Mouse (Mus musculus) mouse embryonic stem cell (cell line): Measurements from ENCODE around the gene Fubp1.

Source experiments
- in situ Hi-C, 2 experiments: fragments of 300-500 bp; cut with MboI; formaldehyde crosslinking; loops; 1 replicate in 1 of 2; 3 replicates in 1 of 2; pipeline ENCODE4 v1.14.3; 2019 to 2020; ENCODE audit warnings: low sequenced_read_pairs in 2 of 2, low pct_unique_long_range_greater_than_20kb in 1 of 2, mixed read lengths in 1 of 2; ENCODE audit not compliant: unreplicated experiment in 1 of 2

Fubp1 gene

GRCm38 (mm10) chr3:152211731-152212279 is 1.6 kb downstream of the Fubp1 start:
- in situ Hi-C loops = loop anchor here in 1 of 2 experiments (25.0 kb wide), 1 partner anchor 100 kb away; no protein-coding TSS in a partner anchor

- in situ Hi-C loops = loop anchor here in 1 of 2 experiments (25.0 kb wide), 1 partner anchor 101 kb away; no protein-coding TSS in a partner anchor
These were observed 3.2 kb downstream of the Fubp1 start for GRCm38 (mm10) chr3:152213416-152213815.

- in situ Hi-C loops = loop anchor here in 1 of 2 experiments (25.0 kb wide), 1 partner anchor 113 kb away; no protein-coding TSS in a partner anchor
These were observed 14.7 kb downstream of the Fubp1 start for GRCm38 (mm10) chr3:152224918-152225317.

DNA sequence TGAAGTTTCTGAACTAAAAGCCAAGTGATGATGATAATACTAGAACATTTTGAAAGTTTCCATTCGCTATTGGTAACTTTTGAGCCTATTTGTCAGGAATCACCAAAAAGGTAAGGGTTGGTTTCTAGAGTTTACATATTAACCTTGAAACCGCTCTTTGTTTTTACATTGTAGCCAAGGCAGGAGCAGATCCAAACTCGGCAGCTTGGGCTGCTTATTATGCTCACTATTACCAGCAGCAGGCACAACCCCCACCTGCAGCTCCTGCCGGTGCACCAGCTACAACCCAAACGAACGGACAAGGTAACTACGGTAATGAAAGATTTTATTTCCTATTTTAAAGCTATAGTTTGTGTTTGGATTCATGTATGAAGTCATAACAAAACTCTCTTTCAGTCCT is 15.7 kb downstream of the Fubp1 start:
- in situ Hi-C loops = no loop called here

- in situ Hi-C loops = no loop called here
These were observed 18.6 kb downstream of the Fubp1 start for GRCm38 (mm10) chr3:152228843-152229242.

DNA sequence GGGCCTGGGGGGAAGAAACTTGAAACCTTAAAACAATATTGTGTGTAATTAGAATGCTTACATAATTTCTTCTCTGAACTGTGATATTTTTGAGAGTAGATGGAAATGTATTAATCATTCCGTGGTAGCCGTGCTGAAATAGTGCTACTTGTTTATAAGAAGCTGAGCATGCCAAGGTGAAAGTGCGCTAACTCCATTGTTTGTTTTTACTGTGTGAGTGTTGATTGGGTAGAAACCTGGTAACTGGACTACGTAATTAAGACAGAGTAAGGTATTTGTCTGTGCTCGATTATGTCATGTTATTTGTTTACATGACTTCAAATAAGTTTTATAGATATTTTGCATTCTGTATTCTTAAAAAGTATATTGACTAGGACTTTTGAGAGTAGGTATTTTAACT is 19.0 kb downstream of the Fubp1 start:
- in situ Hi-C loops = no loop called here

DNA sequence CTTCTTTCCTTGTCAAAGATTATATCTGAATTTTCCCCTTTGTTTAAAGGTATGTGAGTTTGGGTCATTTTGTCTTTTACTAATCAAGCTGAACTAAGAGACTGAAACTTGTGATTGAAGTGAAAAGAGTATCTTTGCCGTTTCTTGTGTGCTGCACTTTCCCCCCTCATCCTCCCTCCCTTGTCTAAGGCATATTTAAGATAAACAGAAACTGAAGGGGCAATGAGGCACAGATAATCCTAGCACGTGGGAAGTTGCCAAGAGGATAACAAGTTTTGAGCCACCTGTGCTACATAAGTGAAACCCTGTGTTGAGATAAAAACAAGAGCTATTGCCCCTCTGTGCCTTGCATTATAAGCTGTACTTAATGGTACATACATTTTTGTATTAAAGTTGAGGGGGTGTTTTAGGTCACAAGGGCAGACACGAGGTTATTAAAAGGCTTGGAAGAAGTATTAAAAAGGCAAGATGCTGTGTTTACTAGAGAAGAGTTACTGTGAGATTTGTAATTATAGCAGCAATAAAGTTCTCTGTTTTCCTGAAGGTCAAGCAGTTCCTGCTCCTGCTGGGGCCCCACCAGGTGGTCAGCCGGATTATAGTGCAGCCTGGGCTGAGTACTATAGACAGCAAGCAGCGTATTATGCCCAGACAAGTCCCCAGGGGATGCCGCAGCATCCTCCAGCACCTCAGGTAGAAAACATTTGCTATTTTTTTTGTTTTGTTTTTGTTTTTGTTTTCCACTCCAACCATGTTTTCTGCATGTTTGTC is 21.3 kb downstream of the Fubp1 start:
- in situ Hi-C loops = no loop called here

GRCm38 (mm10) chr3:152235238-152235637 is 25.0 kb downstream of the Fubp1 start:
- in situ Hi-C loops = no loop called here

- in situ Hi-C loops = no loop called here
These were observed 25.6 kb downstream of the Fubp1 start for GRCm38 (mm10) chr3:152235805-152236204.

DNA sequence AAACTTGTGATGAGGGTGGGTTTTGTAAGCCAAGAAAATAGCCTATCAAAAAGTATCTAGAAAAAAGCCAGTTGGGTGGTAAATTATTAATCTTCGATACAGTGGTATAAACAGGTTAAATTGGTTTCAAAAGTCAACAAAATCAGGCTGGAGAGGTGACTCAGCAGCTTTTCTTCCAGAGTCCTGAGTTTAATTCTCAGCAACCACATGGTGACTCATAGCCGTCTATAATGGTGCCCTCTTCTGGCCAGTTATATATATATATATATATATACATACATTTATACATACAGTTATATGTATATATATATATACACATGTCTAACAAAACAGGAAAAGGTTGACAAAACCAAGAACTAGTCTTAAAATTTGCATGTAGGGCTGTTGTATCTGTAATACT is 28.6 kb downstream of the Fubp1 start:
- in situ Hi-C loops = no loop called here

DNA sequence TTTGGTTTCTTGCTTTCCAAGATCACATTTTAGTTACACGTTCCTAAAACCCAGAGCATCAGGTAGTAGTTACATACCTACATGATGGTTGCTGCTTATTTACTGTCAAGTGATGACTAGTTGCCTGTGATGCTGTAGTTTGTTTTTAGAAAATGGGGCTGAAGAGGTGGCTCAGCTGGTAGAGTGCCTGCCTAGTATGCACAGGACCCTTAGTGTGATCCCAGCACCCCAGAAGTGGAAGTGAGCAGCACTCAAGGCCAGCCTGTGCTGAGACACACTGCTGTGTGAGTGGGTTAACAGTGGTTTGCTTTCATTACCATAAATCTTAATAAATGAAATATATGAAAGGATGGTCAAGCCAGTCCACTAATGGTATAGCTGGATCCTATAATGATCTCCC is 29.4 kb downstream of the Fubp1 start:
- in situ Hi-C loops = no loop called here

DNA sequence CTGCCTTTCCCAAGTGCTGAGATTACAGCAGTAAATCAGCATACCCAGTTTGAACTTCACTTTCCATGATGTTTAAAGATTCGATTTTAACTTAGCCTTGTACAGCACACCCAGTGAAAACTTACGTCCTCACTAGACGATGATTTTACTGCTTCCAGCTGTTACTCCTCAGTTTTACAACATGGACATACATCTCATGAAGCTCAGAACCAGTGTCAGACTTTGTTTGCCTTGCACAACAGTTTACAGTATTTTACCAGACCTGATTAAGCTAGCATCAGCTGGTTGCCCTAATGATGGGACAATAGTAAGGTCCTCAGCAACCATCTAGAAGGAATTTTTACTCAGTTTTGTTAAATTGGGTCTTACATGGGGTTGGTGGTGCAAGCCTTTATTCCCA is 30.9 kb downstream of the Fubp1 start:
- in situ Hi-C loops = no loop called here

GRCm38 (mm10) chr3:152243304-152243703 is 33.1 kb downstream of the Fubp1 start:
- in situ Hi-C loops = no loop called here

DNA sequence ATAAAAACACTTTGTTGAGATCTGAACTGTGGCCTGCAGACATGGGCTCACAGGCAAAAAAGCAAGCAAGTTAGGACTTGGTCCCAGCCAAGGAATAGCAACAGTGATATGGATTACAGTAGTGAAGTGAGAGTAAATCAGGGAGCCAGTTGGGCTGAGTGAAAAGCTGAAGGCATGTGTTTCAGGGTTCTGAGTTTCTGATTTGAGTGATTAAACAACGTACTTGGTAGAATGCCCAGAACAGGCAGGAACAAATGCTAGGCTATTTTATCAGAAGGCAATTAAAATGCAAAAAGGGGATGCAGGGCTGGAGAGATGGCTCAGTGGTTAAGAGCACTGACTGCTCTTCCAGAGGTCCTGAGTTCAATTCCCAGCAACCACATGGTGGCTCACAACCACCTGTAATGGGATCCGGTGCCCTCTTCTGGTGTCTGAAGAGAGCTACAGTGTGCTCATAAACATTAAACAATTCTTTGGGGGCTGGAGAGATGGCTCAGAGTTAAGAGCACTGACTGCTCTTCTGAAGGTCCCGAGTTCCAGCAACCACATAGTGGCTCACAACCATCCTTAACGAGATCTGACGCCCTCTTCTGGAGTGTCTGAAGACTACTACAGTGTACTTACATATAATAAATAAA is 35.2 kb downstream of the Fubp1 start:
- in situ Hi-C loops = no loop called here

DNA sequence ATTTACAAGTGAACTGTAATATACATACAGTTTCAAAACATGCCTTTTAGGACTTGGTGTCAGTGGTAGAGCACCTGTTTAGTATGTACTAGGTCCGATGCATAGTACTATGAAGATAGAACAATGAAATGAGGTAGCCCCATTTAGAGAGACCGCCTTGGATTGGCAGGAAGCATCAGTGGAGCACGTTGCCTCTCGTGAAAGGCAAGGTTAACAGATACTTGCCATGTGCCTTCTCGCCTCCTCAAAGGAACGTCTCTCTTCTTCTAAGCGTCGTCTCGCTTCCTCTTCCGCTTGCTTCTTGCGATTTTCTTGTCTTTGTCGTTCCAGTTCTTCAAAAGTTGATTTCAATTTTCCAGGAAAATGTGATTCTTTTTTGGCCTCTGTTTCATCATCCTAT is 37.5 kb downstream of the Fubp1 start:
- in situ Hi-C loops = no loop called here

DNA sequence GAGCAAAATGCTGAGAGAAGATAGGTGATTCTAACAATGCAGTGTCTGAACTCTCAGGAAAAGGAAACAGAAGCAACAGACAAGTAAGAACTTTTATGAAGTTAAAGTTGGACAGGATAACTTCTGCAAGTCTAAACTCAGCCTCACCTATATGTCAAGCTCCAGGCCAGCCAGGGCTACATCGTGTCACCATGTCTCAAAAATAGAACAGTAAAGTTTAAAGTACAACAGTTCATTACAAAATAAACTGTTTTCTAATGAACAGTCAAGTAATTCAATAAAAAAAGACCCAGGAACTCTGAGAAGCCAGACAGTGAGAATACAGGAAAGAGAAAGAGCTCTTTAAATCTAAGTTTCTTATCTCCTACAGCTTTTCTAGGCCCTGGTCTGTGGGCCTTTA is 40.3 kb downstream of the Fubp1 start:
- in situ Hi-C loops = loop anchor here in 1 of 2 experiments (25.0 kb wide), 1 partner anchor 487 kb away; no protein-coding TSS in a partner anchor

DNA sequence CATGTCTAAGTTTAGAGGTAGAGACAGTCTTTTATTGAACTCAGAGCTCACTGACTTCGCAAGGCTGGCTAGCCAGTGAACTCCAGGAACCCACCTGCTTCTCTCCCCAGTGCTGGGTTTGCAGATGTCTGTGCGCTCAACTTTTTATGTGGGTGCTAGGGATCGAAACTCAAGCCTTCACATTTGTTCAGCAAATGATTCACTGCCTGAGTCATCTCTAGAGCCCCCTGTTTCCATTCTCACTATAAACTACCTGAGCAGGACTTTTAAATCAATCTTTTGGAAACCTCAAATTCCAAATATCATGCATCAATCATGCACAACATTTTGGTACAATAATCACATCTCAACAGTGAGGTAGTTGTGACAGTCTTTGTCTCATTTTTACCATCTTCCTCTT is 47.3 kb downstream of the Fubp1 start:
- in situ Hi-C loops = loop anchor here in 1 of 2 experiments (25.0 kb wide), 1 partner anchor 480 kb away; no protein-coding TSS in a partner anchor

- in situ Hi-C loops = loop anchor here in 1 of 2 experiments (25.0 kb wide), 1 partner anchor 478 kb away; no protein-coding TSS in a partner anchor
These were observed 49.2 kb downstream of the Fubp1 start for GRCm38 (mm10) chr3:152259409-152259808.

- in situ Hi-C loops = loop anchor here in 1 of 2 experiments (25.0 kb wide), 1 partner anchor 477 kb away; no protein-coding TSS in a partner anchor
These were observed 50.1 kb downstream of the Fubp1 start for GRCm38 (mm10) chr3:152260362-152260761.
